Mouse (Mus musculus): ENCODE results near the gene Abat.

GRCm38 (mm10) chr16:8521322-8521721 lies 8.1 kb downstream of the Abat start:
- TF ChIP-seq CTCF (conservative IDR thresholded peaks at IDR 0.05; ENCODE audit: low read length) (no peak), NANOG (IDR thresholded peaks at IDR 0.05; ENCODE audit: borderline replicate concordance, low read length) (no peak), POU5F1 (IDR thresholded peaks at IDR 0.05; ENCODE audit: borderline replicate concordance, low read length) (no peak)
